Mouse (Mus musculus): ENCODE data around the gene Glmn. TPM values are rescaled to one million over a fixed set of nuclear protein-coding genes. Genes with fewer than 3 reads are reported as not detected.

The Glmn gene
- polyA plus RNA-seq, 1 experiment from 2014 or later = 6.9 TPM

DNA sequence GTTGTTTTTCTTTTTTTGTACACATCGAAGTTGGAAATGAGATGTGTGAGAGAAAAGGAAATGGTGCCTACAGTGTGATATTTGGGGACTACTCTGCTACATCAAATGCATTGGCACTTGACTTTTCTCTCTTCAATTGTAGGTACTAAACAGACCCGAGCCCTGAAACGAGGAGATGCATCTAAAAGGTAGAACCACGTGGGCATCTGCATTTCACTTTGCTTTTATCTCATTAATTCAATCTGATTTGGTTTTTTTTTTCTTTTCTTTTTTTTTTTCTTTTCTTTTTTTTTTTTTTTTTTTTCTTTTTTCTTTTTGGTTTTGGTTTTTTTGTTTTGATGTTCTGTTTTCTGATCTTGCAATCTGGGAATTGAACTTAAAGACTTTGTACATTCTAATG is 692 bp upstream of the Glmn start:
- no peak overlapping the region for H3K27ac ChIP-seq (ENCODE audit: low read length)
- H3K36me3 ChIP-seq (ENCODE audit: control insufficient read depth, insufficient read depth) = peaks cover 2% of the 10 kb centered on the region; the same call in 1 of the 2 replicates
- ATAC-seq (ENCODE audit: low read depth) = no peak
- WGBS (ENCODE audit: insufficient replicate concordance) = 14% methylated on average over 4 of the region's 4 CpGs
- peak overlapping the region; percentile 86 for H3K4me2 ChIP-seq (ENCODE audit: low read depth, low read length)
- H3K27me3 ChIP-seq (ENCODE audit: control insufficient read depth, insufficient read depth, low read depth, low read length) = no peaks in the 10 kb centered on the region
- H3K9ac ChIP-seq (ENCODE audit: low read depth, low read length) = no peak overlapping the region
- no peaks in the 10 kb centered on the region for H3K9me3 ChIP-seq (replicated peaks; ENCODE audit: control insufficient read depth, low read length)
- H3K4me1 ChIP-seq (ENCODE audit: control insufficient read depth, low read depth, low read length) = peaks cover 6% of the 10 kb centered on the region; the same call in 1 of the 2 replicates
- peak overlapping the region; percentile 79 for H3K4me3 ChIP-seq (ENCODE audit: low read depth, low read length)

DNA sequence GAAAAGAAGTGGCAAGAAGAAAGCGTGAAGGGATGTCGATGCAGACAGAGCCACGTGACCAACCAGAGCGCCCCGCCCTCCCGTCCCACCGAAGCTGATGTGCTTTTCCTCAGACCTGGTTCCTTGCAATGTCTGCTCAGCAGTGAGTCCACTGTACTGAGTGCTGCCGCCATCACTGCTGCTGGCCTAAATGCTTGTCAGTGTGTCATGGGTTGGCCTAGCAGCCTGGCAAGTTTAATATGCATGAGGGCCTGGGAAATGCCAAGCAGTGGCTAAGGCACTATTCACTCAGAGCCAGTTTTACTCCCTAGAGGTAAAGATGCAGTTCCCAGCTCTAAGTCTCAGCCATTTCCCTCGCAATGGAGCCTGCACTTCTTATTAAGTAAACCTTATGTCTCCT is 28.5 kb downstream of the Glmn start:
- Histone ChIP-seq H3K4me3 (ENCODE audit: low read depth, low read length) (no peak overlapping the region), H3K36me3 (ENCODE audit: control insufficient read depth, insufficient read depth) (peaks cover 2% of the 10 kb centered on the region; the same call in 1 of the 2 replicates), H3K27ac (ENCODE audit: low read length) (no peak overlapping the region), H3K9me3 (replicated peaks; ENCODE audit: control insufficient read depth, low read length) (no peaks in the 10 kb centered on the region), H3K27me3 (ENCODE audit: control insufficient read depth, insufficient read depth, low read depth, low read length) (no peaks in the 10 kb centered on the region), H3K4me1 (ENCODE audit: control insufficient read depth, low read depth, low read length) (no peaks in the 10 kb centered on the region), H3K4me2 (ENCODE audit: low read depth, low read length) (no peak overlapping the region), H3K9ac (ENCODE audit: low read depth, low read length) (no peak overlapping the region)
- WGBS (ENCODE audit: insufficient replicate concordance) = 88% methylated on average over 9 of the region's 9 CpGs
- no peak for ATAC-seq (ENCODE audit: low read depth)

DNA sequence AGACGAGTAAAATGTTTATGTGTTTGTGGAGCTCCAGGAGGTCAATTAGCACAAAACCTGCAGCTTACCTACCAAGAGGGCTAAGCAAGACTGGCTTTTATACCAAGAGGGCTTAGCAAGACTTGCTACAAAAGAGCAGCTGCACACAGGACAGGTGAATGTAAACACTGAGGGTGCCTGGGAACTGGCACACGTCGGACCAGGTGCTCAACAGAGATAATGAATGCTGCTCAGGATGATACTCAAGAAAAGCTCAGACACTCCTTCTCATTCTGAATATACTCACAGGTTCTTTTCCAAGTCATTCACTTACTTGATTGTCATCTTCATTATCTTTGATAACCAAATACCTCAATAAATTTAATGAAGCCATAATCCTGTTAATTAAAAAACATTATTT is 40.7 kb downstream of the Glmn start:
- peak; percentile 74 for ATAC-seq (ENCODE audit: low read depth)
- H3K4me3 ChIP-seq (ENCODE audit: low read depth, low read length) = no peak overlapping the region
- no peaks in the 10 kb centered on the region for H3K4me1 ChIP-seq (ENCODE audit: control insufficient read depth, low read depth, low read length)
- WGBS (ENCODE audit: insufficient replicate concordance) = 64% methylated on average over 3 of the region's 3 CpGs
- no peak overlapping the region for H3K9ac ChIP-seq (ENCODE audit: low read depth, low read length)
- H3K9me3 ChIP-seq (replicated peaks; ENCODE audit: control insufficient read depth, low read length) = no peaks in the 10 kb centered on the region
- H3K4me2 ChIP-seq (ENCODE audit: low read depth, low read length) = no peak overlapping the region
- H3K27me3 ChIP-seq (ENCODE audit: control insufficient read depth, insufficient read depth, low read depth, low read length) = no peaks in the 10 kb centered on the region
- no peaks in the 10 kb centered on the region for H3K36me3 ChIP-seq (ENCODE audit: control insufficient read depth, insufficient read depth)
- no peak overlapping the region for H3K27ac ChIP-seq (ENCODE audit: low read length)

DNA sequence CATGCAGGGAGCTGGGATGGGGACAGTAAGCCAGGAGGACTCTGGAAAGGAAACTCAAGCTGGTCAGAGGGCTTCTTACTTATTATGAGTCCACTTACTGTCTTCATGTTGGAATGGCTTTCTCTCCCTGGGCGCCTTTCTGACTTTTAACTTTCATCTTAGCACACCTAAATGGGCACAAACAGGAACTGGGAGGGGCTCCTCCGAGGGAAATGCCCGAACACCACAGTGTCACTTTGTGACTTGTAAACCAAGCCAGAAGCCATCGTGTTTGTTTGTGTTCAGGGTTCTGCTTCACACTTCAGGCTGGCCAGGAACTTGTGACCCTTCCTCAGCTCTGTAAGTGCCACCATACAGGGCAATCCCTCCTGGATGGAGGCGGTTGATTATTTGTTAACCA is 43.4 kb downstream of the Glmn start:
- ATAC-seq (ENCODE audit: low read depth) = no peak
- Histone ChIP-seq H3K4me3 (ENCODE audit: low read depth, low read length) (no peak overlapping the region), H3K4me2 (ENCODE audit: low read depth, low read length) (no peak overlapping the region)

DNA sequence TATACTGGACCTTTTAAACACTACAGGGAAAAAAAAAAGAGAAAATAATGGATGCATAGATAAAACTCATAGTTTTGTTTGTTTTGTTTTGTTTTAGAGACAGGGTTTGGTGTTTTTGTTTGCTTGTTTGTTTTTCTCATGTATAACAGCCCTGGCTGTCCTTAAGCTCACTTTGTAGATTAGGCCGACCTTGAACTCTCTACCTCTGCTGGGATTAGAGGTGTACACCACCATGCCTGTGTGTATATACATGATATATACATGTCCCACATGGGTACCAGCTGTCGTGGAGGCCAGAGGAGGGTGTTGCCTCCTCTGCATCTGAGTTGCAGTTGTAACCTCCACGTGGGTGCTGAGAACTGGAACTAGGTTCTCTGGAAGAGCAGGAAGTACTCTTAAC is 49.2 kb downstream of the Glmn start:
- Histone ChIP-seq H3K9ac (ENCODE audit: low read depth, low read length) (no peak overlapping the region), H3K4me3 (ENCODE audit: low read depth, low read length) (no peak overlapping the region), H3K36me3 (ENCODE audit: control insufficient read depth, insufficient read depth) (no peaks in the 10 kb centered on the region), H3K27me3 (ENCODE audit: control insufficient read depth, insufficient read depth, low read depth, low read length) (no peaks in the 10 kb centered on the region), H3K9me3 (replicated peaks; ENCODE audit: control insufficient read depth, low read length) (no peaks in the 10 kb centered on the region), H3K4me1 (ENCODE audit: control insufficient read depth, low read depth, low read length) (peaks cover 20% of the 10 kb centered on the region), H3K4me2 (ENCODE audit: low read depth, low read length) (no peak overlapping the region), H3K27ac (ENCODE audit: low read length) (peak overlapping the region; percentile 81)
- 57% methylated on average over 3 of the region's 3 CpGs for WGBS (ENCODE audit: insufficient replicate concordance)
- ATAC-seq (ENCODE audit: low read depth) = peak; percentile 48

More for the DNA sequence above, 43.4 kb downstream of the Glmn start:
- no peak overlapping the region for H3K27ac ChIP-seq (ENCODE audit: low read length)
- no peaks in the 10 kb centered on the region for H3K36me3 ChIP-seq (ENCODE audit: control insufficient read depth, insufficient read depth)
- no peaks in the 10 kb centered on the region for H3K9me3 ChIP-seq (replicated peaks; ENCODE audit: control insufficient read depth, low read length)
- H3K4me1 ChIP-seq (ENCODE audit: control insufficient read depth, low read depth, low read length) = no peaks in the 10 kb centered on the region
- 62% methylated on average over 5 of the region's 5 CpGs for WGBS (ENCODE audit: insufficient replicate concordance)
- no peaks in the 10 kb centered on the region for H3K27me3 ChIP-seq (ENCODE audit: control insufficient read depth, insufficient read depth, low read depth, low read length)
- no peak overlapping the region for H3K9ac ChIP-seq (ENCODE audit: low read depth, low read length)

GRCm38 (mm10) chr5:107547955-107548354 is 49.7 kb downstream of the Glmn start:
- Histone ChIP-seq H3K4me2 (ENCODE audit: low read depth, low read length) (peak overlapping the region; percentile 36), H3K4me3 (ENCODE audit: low read depth, low read length) (no peak overlapping the region), H3K9ac (ENCODE audit: low read depth, low read length) (no peak overlapping the region), H3K4me1 (ENCODE audit: control insufficient read depth, low read depth, low read length) (peaks cover 20% of the 10 kb centered on the region), H3K9me3 (replicated peaks; ENCODE audit: control insufficient read depth, low read length) (no peaks in the 10 kb centered on the region), H3K36me3 (ENCODE audit: control insufficient read depth, insufficient read depth) (no peaks in the 10 kb centered on the region), H3K27ac (ENCODE audit: low read length) (peak overlapping the region; percentile 83), H3K27me3 (ENCODE audit: control insufficient read depth, insufficient read depth, low read depth, low read length) (no peaks in the 10 kb centered on the region)
- ATAC-seq (ENCODE audit: low read depth) = peak; percentile 100
- WGBS (ENCODE audit: insufficient replicate concordance) = 24% methylated on average over 3 of the region's 3 CpGs

DNA sequence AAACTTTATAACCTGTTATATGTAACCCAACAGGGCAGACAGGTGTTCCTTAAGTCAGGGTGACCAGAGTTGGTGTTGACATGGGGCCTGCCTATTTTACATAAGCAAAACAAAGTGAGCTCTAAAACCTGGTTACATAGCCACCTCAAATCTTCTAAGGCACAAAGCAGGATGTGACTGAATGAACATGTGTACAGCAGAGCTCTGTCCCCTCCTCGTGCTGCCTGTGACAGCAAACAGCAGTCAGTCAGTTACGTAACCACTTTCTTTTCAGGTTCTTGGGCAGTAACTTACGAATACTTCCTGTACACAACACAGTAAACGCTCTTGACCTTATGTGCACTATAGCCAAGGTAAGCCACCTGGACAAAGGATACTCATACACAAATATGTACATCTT is 51.8 kb downstream of the Glmn start:
- Histone ChIP-seq H3K27ac (ENCODE audit: low read length) (no peak overlapping the region), H3K9ac (ENCODE audit: low read depth, low read length) (no peak overlapping the region), H3K4me3 (ENCODE audit: low read depth, low read length) (no peak overlapping the region), H3K36me3 (ENCODE audit: control insufficient read depth, insufficient read depth) (no peaks in the 10 kb centered on the region), H3K27me3 (ENCODE audit: control insufficient read depth, insufficient read depth, low read depth, low read length) (no peaks in the 10 kb centered on the region), H3K9me3 (replicated peaks; ENCODE audit: control insufficient read depth, low read length) (no peaks in the 10 kb centered on the region), H3K4me2 (ENCODE audit: low read depth, low read length) (no peak overlapping the region), H3K4me1 (ENCODE audit: control insufficient read depth, low read depth, low read length) (peaks cover 20% of the 10 kb centered on the region)
- WGBS (ENCODE audit: insufficient replicate concordance) = 42% methylated on average over 4 of the region's 4 CpGs
- ATAC-seq (ENCODE audit: low read depth) = no peak

- Histone ChIP-seq H3K27me3 (ENCODE audit: control insufficient read depth, insufficient read depth, low read depth, low read length) (no peaks in the 10 kb centered on the region), H3K4me1 (ENCODE audit: control insufficient read depth, low read depth, low read length) (peaks cover 3% of the 10 kb centered on the region), H3K4me2 (ENCODE audit: low read depth, low read length) (no peak overlapping the region), H3K9me3 (replicated peaks; ENCODE audit: control insufficient read depth, low read length) (no peaks in the 10 kb centered on the region), H3K9ac (ENCODE audit: low read depth, low read length) (no peak overlapping the region), H3K36me3 (ENCODE audit: control insufficient read depth, insufficient read depth) (no peaks in the 10 kb centered on the region), H3K4me3 (ENCODE audit: low read depth, low read length) (no peak overlapping the region), H3K27ac (ENCODE audit: low read length) (no peak overlapping the region)
- no peak for ATAC-seq (ENCODE audit: low read depth)
- 63% methylated on average over 7 of the region's 7 CpGs for WGBS (ENCODE audit: insufficient replicate concordance)
These were observed 56.0 kb downstream of the Glmn start for GRCm38 (mm10) chr5:107541696-107542095.

- WGBS (ENCODE audit: insufficient replicate concordance) = 69% methylated on average over 15 of the region's 15 CpGs
- H3K9me3 ChIP-seq (replicated peaks; ENCODE audit: control insufficient read depth, low read length) = no peaks in the 10 kb centered on the region
- H3K4me3 ChIP-seq (ENCODE audit: low read depth, low read length) = no peak within 1 kb of the TSS
- H3K27ac ChIP-seq (ENCODE audit: low read length) = no peak within 1 kb of the TSS
- no peak for ATAC-seq (ENCODE audit: low read depth)
- no peaks in the 10 kb centered on the region for H3K4me1 ChIP-seq (ENCODE audit: control insufficient read depth, low read depth, low read length)
- no peak within 1 kb of the TSS for H3K4me2 ChIP-seq (ENCODE audit: low read depth, low read length)
- no peaks in the 10 kb centered on the region for H3K36me3 ChIP-seq (ENCODE audit: control insufficient read depth, insufficient read depth)
- H3K9ac ChIP-seq (ENCODE audit: low read depth, low read length) = no peak within 1 kb of the TSS
- no peaks in the 10 kb centered on the region for H3K27me3 ChIP-seq (ENCODE audit: control insufficient read depth, insufficient read depth, low read depth, low read length)
These were observed 63.1 kb downstream of the Glmn start, which contains the start of gene 1700028K03Rik for GRCm38 (mm10) chr5:107534581-107534980. Gene 1700028K03Rik (plus strand): TSS chr5:107534709.
